Mouse (Mus musculus): Measurements from ENCODE around the gene Prcd.
"Not testable (repeated sequence)": the region's sequence is repeated elsewhere in the genome, so short reads cannot be mapped to it uniquely, and the experiment has no call there.

The Prcd gene

GRCm38 (mm10) chr11:116649711-116650337, 3.5 kb upstream of the Prcd start:
- DNase-seq (ENCODE audit: low spot score) = no peak

GRCm38 (mm10) chr11:116650811-116651210, 2.5 kb upstream of the Prcd start:
- DNase-seq (ENCODE audit: low spot score) = no peak

GRCm38 (mm10) chr11:116651339-116651738, 2.0 kb upstream of the Prcd start:
- no peak for DNase-seq (ENCODE audit: low spot score)

GRCm38 (mm10) chr11:116652330-116653098, 820 bp upstream of the Prcd start:
- DNase-seq (ENCODE audit: low spot score) = no peak

- DNase-seq (ENCODE audit: low spot score) = no peak
Measured at GRCm38 (mm10) chr11:116653709-116654221, 431 bp downstream of the Prcd start.

GRCm38 (mm10) chr11:116654255-116654821, 1.0 kb downstream of the Prcd start, which contains the start of gene Cygb:
Cygb (minus strand) TSS chr11:116654313.
- DNase-seq (ENCODE audit: low spot score) = no peak

- DNase-seq (ENCODE audit: low spot score) = no peak
Measured at GRCm38 (mm10) chr11:116656348-116657191, 3.2 kb downstream of the Prcd start.

GRCm38 (mm10) chr11:116657311-116658223, 4.2 kb downstream of the Prcd start:
- DNase-seq (ENCODE audit: low spot score) = peak; percentile 35

- no peak for DNase-seq (ENCODE audit: low spot score)
Measured at GRCm38 (mm10) chr11:116658238-116658637, 4.9 kb downstream of the Prcd start.

GRCm38 (mm10) chr11:116659027-116659621, 5.8 kb downstream of the Prcd start:
- no peak for DNase-seq (ENCODE audit: low spot score)

- no peak for DNase-seq (ENCODE audit: low spot score)
Measured at GRCm38 (mm10) chr11:116660181-116660580, 6.8 kb downstream of the Prcd start.

- no peak for DNase-seq (ENCODE audit: low spot score)
Measured at GRCm38 (mm10) chr11:116661291-116661947, 8.1 kb downstream of the Prcd start.

GRCm38 (mm10) chr11:116661948-116662377, 8.6 kb downstream of the Prcd start:
- DNase-seq (ENCODE audit: low spot score) = no peak

- no peak for DNase-seq (ENCODE audit: low spot score)
Measured at GRCm38 (mm10) chr11:116665289-116665688, 12.0 kb downstream of the Prcd start.

- DNase-seq (ENCODE audit: low spot score) = no peak
Measured at GRCm38 (mm10) chr11:116666566-116666965, 13.2 kb downstream of the Prcd start.

- DNase-seq (ENCODE audit: low spot score) = not testable (repeated sequence)
Measured at GRCm38 (mm10) chr11:116667012-116667411, 13.7 kb downstream of the Prcd start.

- DNase-seq (ENCODE audit: low spot score) = no peak
Measured at GRCm38 (mm10) chr11:116667930-116668329, 14.6 kb downstream of the Prcd start.

GRCm38 (mm10) chr11:116668381-116668825, 15.1 kb downstream of the Prcd start:
- DNase-seq (ENCODE audit: low spot score) = no peak

GRCm38 (mm10) chr11:116668839-116669238, 15.5 kb downstream of the Prcd start:
- no peak for DNase-seq (ENCODE audit: low spot score)

- DNase-seq (ENCODE audit: low spot score) = no peak
Measured at GRCm38 (mm10) chr11:116669316-116669715, 16.0 kb downstream of the Prcd start.
